Mouse (Mus musculus) stomach, embryonic 15.5 days (tissue): ENCODE results near the gene Odf2. TPM values are rescaled to one million over a fixed set of nuclear protein-coding genes. Genes with fewer than 3 reads are reported as not detected.

ENCODE experiments used
- ATAC-seq: fragments of 200-750 bp; cut with Nextera tagmentation; 2 replicates; pipeline ENCODE4 v1.8.0; 2017; ENCODE audit warnings: low read depth, moderate number of reproducible peaks, moderate TSS enrichment; ENCODE audit not compliant: insufficient read depth, low FRiP score
- H3K27ac ChIP-seq: fragments of 300-500 bp; sonication (generic); 2 replicates; pipeline ENCODE4 v1.5.1; 2015; ENCODE audit warnings: mild to moderate bottlenecking, inconsistent platforms
- H3K27me3 ChIP-seq: fragments of 300-500 bp; sonication (generic); replicated peaks from 2 replicates; pipeline ENCODE4 v1.6.1; 2015; ENCODE audit warnings: inconsistent platforms
- H3K36me3 ChIP-seq: fragments of 300-500 bp; sonication (generic); 2 replicates; pipeline ENCODE4 v1.6.1; 2015; ENCODE audit warnings: inconsistent platforms
- H3K4me1 ChIP-seq: fragments of 300-500 bp; sonication (generic); 2 replicates; pipeline ENCODE4 v1.6.1; 2015; ENCODE audit warnings: inconsistent platforms
- H3K4me2 ChIP-seq: fragments of 300-500 bp; sonication (generic); 2 replicates; pipeline ENCODE4 v1.6.1; 2015; ENCODE audit warnings: mild to moderate bottlenecking, inconsistent platforms
- H3K4me3 ChIP-seq: fragments of 300-500 bp; sonication (generic); replicated peaks from 2 replicates; pipeline ENCODE4 v1.5.1; 2015; ENCODE audit warnings: inconsistent platforms
- H3K9ac ChIP-seq: fragments of 300-500 bp; sonication (generic); 2 replicates; pipeline ENCODE4 v1.6.1; 2015; ENCODE audit warnings: inconsistent platforms
- H3K9me3 ChIP-seq: fragments of 300-500 bp; sonication (generic); 2 replicates; pipeline ENCODE4 v1.6.1; 2016; ENCODE audit warnings: inconsistent platforms
- WGBS: fragments of 180-500 bp; shearing (Covaris S2); methylation state at CpG from one replicate; pipeline ENCODE4 v1.1.7; 2015; 5-methylcytosine and 5-hydroxymethylcytosine counted together
- microRNA-seq: library from miRNA; unstranded; fragments of <30 nt; microRNA quantifications from one replicate; pipeline ENCODE4, GENCODE M21; 2016
- polyA plus RNA-seq: library from polyadenylated mRNA; unstranded; fragments of >200 nt; fragmentation: Nextera tagmentation; extraction: Ambion mirVana; gene quantifications from 2 replicates; pipeline ENCODE4 v1.2.1, GENCODE M21; 2015

Gene Odf2
- polyA plus RNA-seq, 1 experiment from 2014 or later = 53.6 TPM

DNA sequence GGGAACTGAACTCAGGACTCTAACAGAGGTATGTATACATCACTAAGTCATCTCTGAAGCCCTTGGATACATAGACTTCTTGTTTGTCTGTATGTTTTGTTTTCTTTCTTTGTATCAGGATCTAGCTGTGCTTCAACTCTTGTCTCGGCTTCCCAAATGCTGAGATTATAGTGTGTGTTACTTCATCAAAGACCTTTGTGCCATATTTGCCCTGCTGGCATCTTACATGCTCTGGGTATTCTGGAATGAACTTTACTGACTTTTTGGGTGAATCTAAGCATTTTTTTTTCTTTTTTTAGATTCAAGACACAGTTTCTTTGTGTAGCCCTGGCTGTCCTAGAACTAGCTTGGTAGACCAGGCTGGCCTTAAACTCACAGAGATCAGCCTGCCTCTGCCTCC lies 91.6 kb downstream of the Odf2 start:
- 90% methylated on average over 1 of the region's 1 CpGs for WGBS
- Histone ChIP-seq H3K27ac (no peak overlapping the region), H3K4me3 (no peak overlapping the region), H3K9ac (no peak overlapping the region), H3K36me3 (peaks cover 56% of the 10 kb centered on the region), H3K4me2 (no peak overlapping the region), H3K9me3 (no peaks in the 10 kb centered on the region), H3K4me1 (no peaks in the 10 kb centered on the region), H3K27me3 (no peaks in the 10 kb centered on the region)
- no peak for ATAC-seq

Small RNA genes lying within 50 kb of the gene (microRNA-seq; reads per million reads assigned to microRNA genes)
- not detected for gene Mir219a-2
- not detected for gene Mir219b

Other genes starting within 250 kb of the Odf2 start
- gene Gm13420, start 137.5 kb upstream of the Odf2 start, polyA plus RNA-seq = 2.4 and 2.9 TPM in 2 replicates
- gene Gm13547, start 129.9 kb upstream of the Odf2 start, polyA plus RNA-seq = not detected in 2 replicates
- gene Coq4, start 101.7 kb upstream of the Odf2 start, polyA plus RNA-seq = 33.3 and 35.7 TPM in 2 replicates
- gene Trub2, start 100.7 kb upstream of the Odf2 start, polyA plus RNA-seq = 32.2 and 36.3 TPM in 2 replicates
- 19.7 and 21.3 TPM in 2 replicates for gene Slc27a4, start 86.6 kb upstream of the Odf2 start, polyA plus RNA-seq
- 19.1 and 20.0 TPM in 2 replicates for gene Urm1, start 69.1 kb upstream of the Odf2 start, polyA plus RNA-seq
- 28.5 and 29.4 TPM in 2 replicates for gene Cercam, start 20.1 kb upstream of the Odf2 start, polyA plus RNA-seq
- 49.3 and 51.8 TPM in 2 replicates for gene Gle1, start 46.2 kb downstream of the Odf2 start, polyA plus RNA-seq
- gene Sptan1, start 76.3 kb downstream of the Odf2 start, polyA plus RNA-seq = 74.3 and 78.5 TPM in 2 replicates
- 27.2 and 27.9 TPM in 2 replicates for gene Wdr34, start 159.7 kb downstream of the Odf2 start, polyA plus RNA-seq
- 426 and 452 TPM in 2 replicates for gene Set, start 168.2 kb downstream of the Odf2 start, polyA plus RNA-seq
- gene Pkn3, start 188.5 kb downstream of the Odf2 start, polyA plus RNA-seq = 7.9 and 10.5 TPM in 2 replicates
- 46.5 and 47.1 TPM in 2 replicates for gene Zdhhc12, start 204.4 kb downstream of the Odf2 start, polyA plus RNA-seq
- gene Zer1, start 235.4 kb downstream of the Odf2 start, polyA plus RNA-seq = 7.0 and 7.1 TPM in 2 replicates
- gene Tbc1d13, start 244.5 kb downstream of the Odf2 start, polyA plus RNA-seq = 6.4 and 9.1 TPM in 2 replicates